17 mouse cellular contexts compared by ENCODE assay signal in the genomic region with DNA sequence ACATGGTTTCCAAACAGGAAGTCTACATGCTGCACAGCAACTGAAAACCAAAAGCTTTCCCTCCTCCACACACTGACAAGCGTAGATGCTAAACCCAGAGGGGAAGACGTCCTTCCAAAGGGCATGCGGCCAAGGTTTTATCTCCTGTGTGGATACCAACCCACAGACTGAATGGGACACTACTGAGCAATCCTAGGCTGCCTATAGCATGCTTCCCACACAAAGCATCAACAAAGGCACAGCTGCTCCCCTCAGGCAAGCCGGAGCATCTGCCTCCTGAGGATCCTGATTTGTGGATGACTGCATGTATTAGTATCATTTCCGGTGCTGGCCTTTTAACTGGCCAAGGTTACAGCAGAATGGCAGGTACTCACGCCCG. TPM values are rescaled to one million over a fixed set of nuclear protein-coding genes. Genes with fewer than 3 reads are reported as not detected.
DNase-seq lines count a peak whose midpoint lies in the region; ATAC-seq and TF ChIP-seq lines count a peak whose summit lies in the region.
"Had no signal": no experiment of that assay in that cellular context is flagged by ENCODE, and none has a peak within 500 bp of the region (broad histone marks: within the 10 kb centered on the region; RNA-seq: fewer than 3 reads in every experiment).

No protein-coding gene starts in this region.

- DNase-seq in hindbrain, embryonic 14.5 days (ENCODE audit: low spot score): no peak
- DNase-seq in testis, postnatal 10 days (ENCODE audit: low spot score): peak; percentile 40
- no peak for DNase-seq in testis, postnatal 14 days (ENCODE audit: low spot score)
- peak; percentile 27 for DNase-seq in left cerebral cortex, postnatal 4 days
- DNase-seq in embryo, embryonic 9.5 days (ENCODE audit: extremely low spot score): no peak
- no peak for DNase-seq in cerebellum, adult 2 months
- DNase-seq: adrenal gland, adult 2 months; gastrocnemius, postnatal 14 days; kidney, postnatal 4 days; thymus, postnatal 4 days had no signal

- 70% methylated on average over 7 of the region's 7 CpGs for WGBS in hindbrain, embryonic 14.5 days
- WGBS in hindbrain, embryonic 16.5 days: 65% methylated on average over 7 of the region's 7 CpGs
- 49% methylated on average over 7 of the region's 7 CpGs for WGBS in cerebellum, adult 2 months

- no peak overlapping the region for H3K4me2 ChIP-seq in hindbrain, embryonic 14.5 days (replicated peaks)
- no peak overlapping the region for H3K4me2 ChIP-seq in hindbrain, embryonic 16.5 days (ENCODE audit: low read length)
- H3K4me2 ChIP-seq: heart, embryonic 15.5 days; intestine, embryonic 15.5 days had no signal

- H3K4me3 ChIP-seq in hindbrain, embryonic 14.5 days (replicated peaks; ENCODE audit: low read length): no peak overlapping the region
- H3K4me3 ChIP-seq in hindbrain, embryonic 16.5 days (ENCODE audit: low read length): no peak overlapping the region
- H3K4me3 ChIP-seq in cerebellum, adult 2 months (replicated peaks; ENCODE audit: insufficient read depth, low read depth, low read length): no peak overlapping the region
- H3K4me3 ChIP-seq: heart, embryonic 15.5 days; intestine, embryonic 15.5 days had no signal

- H3K27me3 ChIP-seq in hindbrain, embryonic 14.5 days (ENCODE audit: control insufficient read depth, insufficient read depth, low read length): no peaks in the 10 kb centered on the region
- no peaks in the 10 kb centered on the region for H3K27me3 ChIP-seq in hindbrain, embryonic 16.5 days (replicated peaks; ENCODE audit: control insufficient read depth, insufficient read depth, low read length)
- no peaks in the 10 kb centered on the region for H3K27me3 ChIP-seq in cerebellum, adult 2 months (ENCODE audit: control insufficient read depth, insufficient read depth, low read length)
- H3K27me3 ChIP-seq: heart, embryonic 15.5 days; intestine, embryonic 15.5 days had no signal

- H3K36me3 ChIP-seq in hindbrain, embryonic 14.5 days (replicated peaks; ENCODE audit: control insufficient read depth, insufficient read depth): peaks cover 55% of the 10 kb centered on the region
- H3K36me3 ChIP-seq in hindbrain, embryonic 16.5 days (ENCODE audit: control insufficient read depth, insufficient read depth, low read length): peaks cover 31% of the 10 kb centered on the region

- 0 out of 2 replicates have a peak, but pooled peaks have one; percentile 49 for ATAC-seq in hindbrain, embryonic 14.5 days (ENCODE audit: low FRiP score)
- ATAC-seq in hindbrain, embryonic 16.5 days: no peak; the same call in 1 of the 2 replicates
- ATAC-seq: CD4-positive, CD25-positive, alpha-beta regulatory T cell, adult 4 months; intestine, embryonic 15.5 days had no signal

- no peaks in the 10 kb centered on the region for H3K4me1 ChIP-seq in hindbrain, embryonic 14.5 days (replicated peaks; ENCODE audit: control insufficient read depth, insufficient read depth, low read length)
- no peaks in the 10 kb centered on the region for H3K4me1 ChIP-seq in hindbrain, embryonic 16.5 days (ENCODE audit: control insufficient read depth, insufficient read depth, low read depth, low read length)
- H3K4me1 ChIP-seq in cerebellum, adult 2 months (ENCODE audit: control insufficient read depth, insufficient read depth, low read length): no peaks in the 10 kb centered on the region
- H3K4me1 ChIP-seq: heart, embryonic 15.5 days; intestine, embryonic 15.5 days had no signal

- no peak for TF ChIP-seq POLR2A in cerebellum, adult 2 months (IDR thresholded peaks at IDR 0.05; ENCODE audit: borderline replicate concordance, insufficient read depth, low read length)

- TF ChIP-seq CTCF in cerebellum, adult 2 months (IDR thresholded peaks at IDR 0.05; ENCODE audit: borderline replicate concordance, insufficient read depth, low read depth, low read length): no peak

- no peak overlapping the region; the same call in 1 of the 2 replicates for H3K27ac ChIP-seq in hindbrain, embryonic 14.5 days
- H3K27ac ChIP-seq in hindbrain, embryonic 16.5 days (ENCODE audit: low read depth, low read length): no peak overlapping the region
- H3K27ac ChIP-seq in cerebellum, adult 2 months (ENCODE audit: insufficient read depth, low read length): no peak overlapping the region
- H3K27ac ChIP-seq: heart, embryonic 15.5 days; intestine, embryonic 15.5 days had no signal

- H3K9ac ChIP-seq in hindbrain, embryonic 14.5 days: no peak overlapping the region
- H3K9ac ChIP-seq in hindbrain, embryonic 16.5 days (ENCODE audit: low read depth, low read length): no peak overlapping the region
- H3K9ac ChIP-seq: heart, embryonic 15.5 days; intestine, embryonic 15.5 days had no signal

- no peaks in the 10 kb centered on the region for H3K9me3 ChIP-seq in hindbrain, embryonic 14.5 days (ENCODE audit: control insufficient read depth, low read length)
- H3K9me3 ChIP-seq in hindbrain, embryonic 16.5 days (ENCODE audit: control insufficient read depth, low read length): no peaks in the 10 kb centered on the region
- H3K9me3 ChIP-seq: heart, embryonic 15.5 days; intestine, embryonic 15.5 days had no signal

- intact Hi-C loops in left cerebral cortex, postnatal 4 days (cut with DNase I): loop anchor here (5.0 kb wide), 1 partner anchor 964 kb away; no protein-coding TSS in a partner anchor

RNA-seq across cellular contexts. Expression of gene Ddx18, which starts 16.3 kb away (rescaled TPM):
- 35.3 and 37.8 TPM in 2 replicates for polyA plus RNA-seq in hindbrain, embryonic 14.5 days (2014; fragmentation: Nextera tagmentation; extraction: Ambion mirVana)
- polyA plus RNA-seq in hindbrain, embryonic 16.5 days (2015; fragmentation: Nextera tagmentation; extraction: Ambion mirVana): 25.8 and 29.6 TPM in 2 replicates
- total RNA-seq in left cerebral cortex, postnatal 4 days (2021): 10 to 100 TPM; 27.6 to 29.0 TPM
- polyA plus RNA-seq in cerebellum, adult 2 months (2012; rRNA removed): 34.9 and 42.0 TPM in 2 replicates

RNA-seq across cellular contexts. Expression of gene Htr5b, which starts 23.2 kb away (rescaled TPM):
- 1.2 and 2.5 TPM in 2 replicates for polyA plus RNA-seq in hindbrain, embryonic 14.5 days (2014; fragmentation: Nextera tagmentation; extraction: Ambion mirVana)
- polyA plus RNA-seq in hindbrain, embryonic 16.5 days (2015; fragmentation: Nextera tagmentation; extraction: Ambion mirVana): 2.2 and 2.7 TPM in 2 replicates
- 1 to 10 TPM; 1.7 to 2.7 TPM for total RNA-seq in left cerebral cortex, postnatal 4 days (2021)
- 0.29 and 2.3 TPM in 2 replicates for polyA plus RNA-seq in cerebellum, adult 2 months (2012; rRNA removed)
- total RNA-seq: adrenal gland, adult 2 months; gastrocnemius, postnatal 14 days; liver, adult 2 months had no signal
- polyA plus RNA-seq: adrenal gland, adult 2 months; liver, adult 2 months; lung, embryonic 16.5 days; stomach, embryonic 14.5 days had no signal

Comparison
In these comparisons a context has a peak if more than half of its experiments do, and no peak if none do; other contexts are left out.
1. DNase-seq: peak in testis, postnatal 10 days (single experiment) and left cerebral cortex, postnatal 4 days (single experiment); none in hindbrain, embryonic 14.5 days (single experiment), testis, postnatal 14 days (single experiment), embryo, embryonic 9.5 days (single experiment) and cerebellum, adult 2 months (0 of 2).